Mouse (Mus musculus) mouse embryonic stem cell (cell line): ENCODE measurements around the gene Pnrc2.

ENCODE experiments used
- in situ Hi-C, 2 experiments: fragments of 300-500 bp; cut with MboI; formaldehyde crosslinking; loops; 1 replicate in 1 of 2; 3 replicates in 1 of 2; pipeline ENCODE4 v1.14.3; 2019 to 2020; ENCODE audit warnings: low sequenced_read_pairs in 2 of 2, low pct_unique_long_range_greater_than_20kb in 1 of 2, mixed read lengths in 1 of 2; ENCODE audit not compliant: unreplicated experiment in 1 of 2

Gene Pnrc2

GRCm38 (mm10) chr4:135839293-135840011, 34.2 kb downstream of the Pnrc2 start:
- in situ Hi-C loops: no loop called here

GRCm38 (mm10) chr4:135838925-135839292, 34.7 kb downstream of the Pnrc2 start:
- in situ Hi-C loops: no loop called here

GRCm38 (mm10) chr4:135834124-135834717, 39.4 kb downstream of the Pnrc2 start:
- in situ Hi-C loops: no loop called here

GRCm38 (mm10) chr4:135833301-135834123, 40.1 kb downstream of the Pnrc2 start:
- in situ Hi-C loops: no loop called here

- in situ Hi-C loops: no loop called here
Measured at GRCm38 (mm10) chr4:135832070-135832469, 41.6 kb downstream of the Pnrc2 start.

- in situ Hi-C loops: no loop called here
Measured at GRCm38 (mm10) chr4:135828491-135828890, 45.2 kb downstream of the Pnrc2 start.

- in situ Hi-C loops: no loop called here
Measured at GRCm38 (mm10) chr4:135824254-135824653, 49.4 kb downstream of the Pnrc2 start.

- in situ Hi-C loops: no loop called here
Measured at GRCm38 (mm10) chr4:135823298-135823697, 50.4 kb downstream of the Pnrc2 start.

- in situ Hi-C loops: no loop called here
Measured at GRCm38 (mm10) chr4:135821772-135822171, 51.9 kb downstream of the Pnrc2 start.
